Mouse (Mus musculus) forebrain, embryonic 12.5 days (tissue): ENCODE results near the gene Mark2. TPM values are rescaled to one million over a fixed set of nuclear protein-coding genes. Genes with fewer than 3 reads are reported as not detected.
A peak's percentile ranks its signal among the peaks of the same experiment; 100 is the strongest.

Source experiments
- ATAC-seq: fragments of 200-750 bp; cut with Nextera tagmentation; 2 replicates; pipeline ENCODE4 v1.8.0; 2017; ENCODE audit warnings: moderate TSS enrichment; ENCODE audit not compliant: low FRiP score
- H3K27ac ChIP-seq: fragments of 300-500 bp; sonication (generic); 2 replicates; pipeline ENCODE4 v1.5.1; 2016; ENCODE audit warnings: mild to moderate bottlenecking
- H3K27me3 ChIP-seq: fragments of 300-500 bp; sonication (generic); 2 replicates; pipeline ENCODE4 v1.6.1; 2016; ENCODE audit warnings: mild to moderate bottlenecking
- H3K36me3 ChIP-seq: fragments of 300-500 bp; sonication (generic); replicated peaks from 2 replicates; pipeline ENCODE4 v1.6.1; 2016; ENCODE audit warnings: mild to moderate bottlenecking
- H3K4me1 ChIP-seq: fragments of 300-500 bp; sonication (generic); 2 replicates; pipeline ENCODE4 v1.6.1; 2016
- H3K4me2 ChIP-seq: fragments of 300-500 bp; sonication (generic); 2 replicates; pipeline ENCODE4 v1.6.1; 2016; ENCODE audit warnings: mild to moderate bottlenecking, moderate library complexity
- H3K4me3 ChIP-seq: fragments of 300-500 bp; sonication (generic); replicated peaks from 2 replicates; pipeline ENCODE4 v1.5.1; 2016; ENCODE audit warnings: mild to moderate bottlenecking
- H3K9ac ChIP-seq: fragments of 300-500 bp; sonication (generic); 2 replicates; pipeline ENCODE4 v1.6.1; 2016; ENCODE audit warnings: mild to moderate bottlenecking
- H3K9me3 ChIP-seq: fragments of 300-500 bp; sonication (generic); 2 replicates; pipeline ENCODE4 v1.6.1; 2016
- WGBS: fragments of 180-500 bp; shearing (Covaris S2); methylation state at CpG from one replicate; pipeline ENCODE4 v1.1.7; 2016; 5-methylcytosine and 5-hydroxymethylcytosine counted together
- polyA plus RNA-seq: library from polyadenylated mRNA; unstranded; fragments of >200 nt; fragmentation: Nextera tagmentation; extraction: Ambion mirVana; gene quantifications from 2 replicates; pipeline ENCODE4 v1.2.1, GENCODE M21; 2016

Gene Mark2
- polyA plus RNA-seq, 1 experiment from 2014 or later: 53.5 TPM

DNA sequence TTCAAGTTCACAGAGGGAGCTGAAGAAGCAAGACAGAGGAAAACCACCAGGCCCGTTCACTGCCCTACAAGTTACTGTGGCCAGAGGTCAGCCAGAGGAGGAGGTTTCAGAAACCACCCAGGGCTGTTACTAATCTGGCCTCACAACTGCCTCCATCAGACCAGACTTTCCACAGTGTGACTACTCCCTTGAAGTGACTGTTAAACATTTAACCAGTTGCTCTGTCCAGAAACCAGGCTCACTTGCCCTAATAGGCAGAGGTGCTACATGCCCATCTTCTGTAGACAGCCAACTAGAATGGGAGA is 39.2 kb downstream of the Mark2 start:
- no peak overlapping the region for H3K4me2 ChIP-seq
- no peaks in the 10 kb centered on the region for H3K9me3 ChIP-seq
- peaks cover 3% of the 10 kb centered on the region; the same call in 1 of the 2 replicates for H3K36me3 ChIP-seq
- peaks cover 13% of the 10 kb centered on the region for H3K4me1 ChIP-seq
- H3K9ac ChIP-seq: no peak overlapping the region
- no peak overlapping the region for H3K27ac ChIP-seq
- no peak for ATAC-seq
- H3K27me3 ChIP-seq: no peaks in the 10 kb centered on the region
- 68% methylated on average over 1 of the region's 1 CpGs for WGBS
- no peak overlapping the region for H3K4me3 ChIP-seq

DNA sequence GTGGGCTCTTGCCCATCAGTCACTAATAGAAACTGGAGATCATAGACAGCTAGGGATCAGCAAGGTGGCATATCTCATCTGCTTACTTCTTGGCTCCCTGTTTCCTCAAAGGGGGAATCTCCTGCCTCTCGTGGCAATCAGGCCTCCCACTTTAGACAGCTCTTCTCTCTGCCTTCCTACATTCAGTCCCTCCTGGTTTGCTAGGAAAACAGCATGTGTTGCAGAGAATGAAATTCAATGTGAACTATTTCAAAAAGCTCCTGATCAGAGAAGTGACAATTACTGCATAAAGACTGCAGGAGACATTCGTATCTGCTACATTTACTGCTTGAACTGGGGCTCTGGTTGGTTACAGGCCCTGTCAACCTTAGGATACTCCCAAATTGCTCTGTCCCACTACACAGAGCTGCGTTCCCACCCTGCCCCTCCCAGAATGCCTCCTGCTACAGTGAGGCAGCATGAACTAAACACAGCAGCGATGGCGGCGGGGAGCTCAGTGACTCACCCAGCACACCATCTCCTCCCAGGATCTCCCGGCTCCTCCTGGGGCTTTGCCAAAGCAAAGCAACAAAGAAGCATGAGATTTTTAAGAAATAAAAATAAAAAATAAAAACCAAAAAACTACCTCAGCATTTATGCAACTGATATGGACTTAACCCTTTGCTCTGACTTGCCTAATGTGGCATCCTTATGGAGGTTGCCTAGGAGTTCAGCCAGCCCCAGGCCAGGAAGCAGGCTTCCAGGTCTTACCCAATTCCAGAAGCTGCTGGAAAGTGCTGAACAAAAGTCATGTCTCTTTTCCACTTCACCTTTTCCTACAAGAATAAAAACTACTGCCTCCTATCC is 39.8 kb downstream of the Mark2 start:
- H3K4me3 ChIP-seq: no peak overlapping the region
- H3K27me3 ChIP-seq: no peaks in the 10 kb centered on the region
- peaks cover 8% of the 10 kb centered on the region for H3K4me1 ChIP-seq
- H3K9ac ChIP-seq: no peak overlapping the region
- ATAC-seq: no peak
- H3K4me2 ChIP-seq: no peak overlapping the region
- 93% methylated on average over 7 of the region's 7 CpGs for WGBS
- H3K9me3 ChIP-seq: no peaks in the 10 kb centered on the region
- peaks cover 3% of the 10 kb centered on the region; the same call in 1 of the 2 replicates for H3K36me3 ChIP-seq
- no peak overlapping the region for H3K27ac ChIP-seq

DNA sequence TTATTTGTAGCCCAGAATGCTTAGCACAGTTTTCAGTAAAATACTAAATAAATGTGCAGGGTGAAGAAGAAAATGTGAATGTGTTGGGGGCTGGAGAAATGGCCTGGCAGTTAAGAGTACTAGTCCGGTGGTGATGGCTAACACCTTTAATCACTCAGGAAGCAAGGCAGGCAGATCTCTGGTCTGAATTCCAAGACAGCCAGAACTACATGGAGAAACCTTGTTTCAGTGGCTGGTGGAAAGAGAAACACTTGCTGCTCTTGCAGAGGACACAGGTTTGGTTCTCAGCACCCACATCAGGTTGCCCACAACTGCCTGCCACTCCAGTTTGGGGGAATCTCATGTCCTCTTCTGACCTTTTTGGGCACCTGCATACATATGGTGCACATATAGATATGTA is 41.6 kb downstream of the Mark2 start:
- H3K27me3 ChIP-seq: no peaks in the 10 kb centered on the region
- no peak overlapping the region for H3K27ac ChIP-seq
- H3K4me2 ChIP-seq: no peak overlapping the region
- no peak overlapping the region for H3K4me3 ChIP-seq
- H3K36me3 ChIP-seq: peaks cover 8% of the 10 kb centered on the region
- 100% methylated on average over 1 of the region's 1 CpGs for WGBS
- no peak for ATAC-seq
- H3K9ac ChIP-seq: no peak overlapping the region
- H3K9me3 ChIP-seq: no peaks in the 10 kb centered on the region
- H3K4me1 ChIP-seq: peaks cover 6% of the 10 kb centered on the region

DNA sequence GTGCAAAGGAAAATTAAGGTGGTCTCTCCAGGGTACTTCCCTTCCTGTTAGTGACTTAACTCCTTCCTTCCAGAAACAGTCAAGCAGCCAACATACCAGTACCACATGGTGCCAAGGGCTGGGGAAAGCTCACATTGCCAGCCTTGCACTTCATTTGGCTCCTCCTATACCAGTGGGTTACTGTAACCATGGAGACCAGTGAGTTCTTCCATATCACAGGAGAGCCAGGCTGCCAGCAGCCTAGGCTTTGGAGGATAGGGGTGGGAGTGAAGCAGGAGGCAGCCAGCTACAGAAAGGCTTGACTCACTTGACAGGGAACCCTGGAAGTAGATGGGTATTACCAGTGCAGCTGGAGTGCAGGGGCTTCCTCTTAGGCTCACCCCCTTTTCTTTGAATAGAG is 42.6 kb downstream of the Mark2 start:
- no peaks in the 10 kb centered on the region for H3K9me3 ChIP-seq
- no peak overlapping the region for H3K9ac ChIP-seq
- no peak overlapping the region for H3K4me3 ChIP-seq
- no peak for ATAC-seq
- H3K4me1 ChIP-seq: peaks cover 12% of the 10 kb centered on the region
- no peaks in the 10 kb centered on the region for H3K27me3 ChIP-seq
- peaks cover 8% of the 10 kb centered on the region for H3K36me3 ChIP-seq
- 0 out of 2 replicates have a peak overlapping the region, but pooled peaks have one; percentile 21 for H3K27ac ChIP-seq
- no peak overlapping the region for H3K4me2 ChIP-seq

DNA sequence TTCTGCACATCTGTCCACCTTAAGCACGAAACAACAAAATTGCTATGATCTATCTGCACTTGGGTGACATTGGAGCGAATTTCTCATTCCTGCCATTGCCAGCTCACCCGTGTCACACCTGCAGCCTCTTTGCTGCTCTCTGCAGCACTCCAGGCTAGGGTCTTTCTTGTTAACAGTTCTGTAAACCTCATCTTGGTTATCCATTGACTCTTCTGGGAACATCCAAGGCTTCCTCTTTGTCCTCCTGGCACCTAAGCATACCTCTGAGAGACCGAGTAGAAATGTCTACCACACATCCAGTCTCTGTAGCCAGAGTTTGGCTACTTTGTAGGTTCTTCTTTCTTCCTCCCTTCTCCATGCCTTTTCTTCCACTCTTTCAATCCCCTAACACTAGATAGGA is 45.7 kb downstream of the Mark2 start:
- 87% methylated on average over 4 of the region's 4 CpGs for WGBS
- H3K4me1 ChIP-seq: peaks cover 22% of the 10 kb centered on the region
- no peak for ATAC-seq
- H3K27me3 ChIP-seq: no peaks in the 10 kb centered on the region
- H3K36me3 ChIP-seq: peaks cover 8% of the 10 kb centered on the region
- H3K4me2 ChIP-seq: no peak overlapping the region
- no peak overlapping the region for H3K4me3 ChIP-seq
- H3K9ac ChIP-seq: no peak overlapping the region
- H3K9me3 ChIP-seq: no peaks in the 10 kb centered on the region
- no peak overlapping the region for H3K27ac ChIP-seq

DNA sequence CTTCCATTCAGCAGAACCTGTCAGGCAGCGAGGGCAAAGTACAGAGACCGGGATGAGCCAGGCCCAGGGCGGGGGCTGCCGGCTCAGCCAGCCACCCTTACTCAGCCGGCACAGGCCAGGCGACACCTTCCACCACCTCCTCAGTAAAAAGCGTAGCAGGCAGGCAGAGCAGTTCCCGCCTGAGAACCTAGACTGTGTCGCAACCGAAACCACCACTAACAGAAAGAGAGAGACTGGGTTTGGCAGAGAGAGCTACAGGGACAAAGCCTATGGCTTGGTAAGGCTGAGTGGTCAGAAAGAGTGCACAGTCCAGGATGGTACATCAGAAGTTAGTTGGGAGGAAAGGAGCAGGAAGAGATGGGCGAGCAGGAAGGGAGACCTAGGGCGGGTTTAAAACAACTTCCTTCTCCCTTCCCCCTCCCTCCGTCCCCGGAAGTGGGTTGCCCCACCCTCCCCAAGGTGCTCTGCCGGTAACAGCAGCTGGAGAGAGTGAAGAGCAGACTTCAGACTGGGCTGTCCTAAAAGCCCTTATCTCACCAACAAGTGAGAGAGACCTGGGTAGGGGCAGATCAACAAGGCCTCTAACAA is 46.5 kb downstream of the Mark2 start:
- no peak overlapping the region for H3K9ac ChIP-seq
- no peak overlapping the region for H3K27ac ChIP-seq
- peaks cover 22% of the 10 kb centered on the region for H3K4me1 ChIP-seq
- peaks cover 12% of the 10 kb centered on the region for H3K36me3 ChIP-seq
- H3K9me3 ChIP-seq: no peaks in the 10 kb centered on the region
- H3K4me3 ChIP-seq: no peak overlapping the region
- H3K27me3 ChIP-seq: no peaks in the 10 kb centered on the region
- no peak overlapping the region for H3K4me2 ChIP-seq
- WGBS: 84% methylated on average over 15 of the region's 15 CpGs
- ATAC-seq: no peak

DNA sequence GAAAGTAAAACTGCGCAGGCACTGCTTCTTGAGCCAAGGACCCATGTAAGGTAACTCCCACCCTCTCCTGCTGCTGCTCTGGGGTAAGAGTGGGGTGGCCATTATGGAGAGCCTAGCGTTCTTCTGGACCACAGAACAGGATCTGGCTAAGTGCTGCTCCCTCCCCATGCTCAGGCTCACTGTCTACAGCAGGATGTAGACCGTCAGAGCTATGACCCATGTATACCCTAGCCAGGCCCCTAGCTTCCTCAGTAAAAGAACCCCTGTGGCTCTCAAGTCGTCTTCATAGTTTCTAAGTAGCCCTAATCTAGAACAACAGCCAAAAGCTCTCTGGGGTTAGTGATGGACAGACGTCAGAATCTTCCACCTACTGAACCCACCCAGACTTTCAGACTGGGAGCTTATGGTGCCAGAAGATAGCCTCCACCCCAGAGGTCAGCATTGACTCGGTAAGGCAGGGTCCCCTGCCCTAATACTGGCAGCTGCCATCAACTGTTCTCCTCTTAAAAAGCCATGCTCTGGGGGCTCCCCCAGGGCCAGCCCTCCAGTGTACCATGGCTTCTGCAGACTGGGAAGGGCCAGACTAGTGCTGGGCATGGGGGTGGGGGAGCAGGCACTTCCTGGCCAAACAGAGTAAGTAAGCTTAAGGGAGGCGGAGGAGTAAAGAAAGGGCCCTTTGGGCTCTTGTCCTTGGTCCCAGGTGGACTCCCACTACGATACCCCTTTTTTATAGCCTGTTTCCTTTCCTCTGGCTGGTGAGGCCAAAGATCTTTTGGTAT is 47.4 kb downstream of the Mark2 start:
- 81% methylated on average over 8 of the region's 8 CpGs for WGBS
- no peak overlapping the region for H3K4me3 ChIP-seq
- H3K36me3 ChIP-seq: peaks cover 18% of the 10 kb centered on the region
- no peak overlapping the region for H3K9ac ChIP-seq
- no peak overlapping the region for H3K27ac ChIP-seq
- H3K4me2 ChIP-seq: no peak overlapping the region
- ATAC-seq: no peak
- no peaks in the 10 kb centered on the region for H3K27me3 ChIP-seq
- no peaks in the 10 kb centered on the region for H3K9me3 ChIP-seq
- peaks cover 21% of the 10 kb centered on the region for H3K4me1 ChIP-seq

DNA sequence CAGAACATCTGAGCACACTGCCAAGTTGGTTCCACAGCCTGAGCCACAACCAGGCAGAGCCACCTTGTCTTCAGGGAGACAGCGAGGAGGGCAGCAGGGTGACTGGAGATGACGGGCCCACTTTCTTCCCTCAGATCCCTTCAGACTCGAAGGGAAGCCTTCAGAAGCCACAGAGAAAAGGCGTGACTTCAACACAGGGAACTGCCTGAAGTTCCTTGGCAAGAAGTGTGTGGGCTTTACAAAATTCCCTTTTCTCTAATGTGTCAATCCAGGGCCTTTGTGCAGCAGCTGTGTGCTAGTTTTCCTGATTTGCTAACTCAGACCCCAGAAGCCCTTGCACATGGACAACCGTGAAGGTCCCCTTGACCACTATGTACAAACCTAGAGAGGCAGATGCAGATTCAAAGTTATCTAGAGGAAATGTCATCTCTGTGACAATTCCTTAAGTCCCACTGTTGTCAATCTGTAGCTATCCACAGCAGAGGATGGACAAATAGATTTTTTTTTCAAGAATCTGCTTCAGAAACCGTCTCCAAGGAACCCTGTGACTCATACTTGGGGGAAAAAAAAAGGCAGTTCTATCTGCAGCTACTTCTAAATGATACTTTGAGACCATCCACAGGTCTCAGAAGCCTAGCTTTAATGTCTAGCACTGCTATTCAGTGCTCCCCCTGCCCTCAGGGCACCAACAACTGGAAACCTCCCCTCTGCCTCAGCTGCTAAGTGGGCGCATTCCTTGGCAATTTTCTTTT is 49.5 kb downstream of the Mark2 start:
- WGBS: 83% methylated on average over 7 of the region's 7 CpGs
- H3K9me3 ChIP-seq: no peaks in the 10 kb centered on the region
- no peak overlapping the region for H3K4me3 ChIP-seq
- no peak overlapping the region for H3K4me2 ChIP-seq
- no peaks in the 10 kb centered on the region for H3K27me3 ChIP-seq
- peaks cover 15% of the 10 kb centered on the region; the same call in 1 of the 2 replicates for H3K4me1 ChIP-seq
- no peak overlapping the region for H3K9ac ChIP-seq
- no peak for ATAC-seq
- H3K36me3 ChIP-seq: peaks cover 17% of the 10 kb centered on the region
- H3K27ac ChIP-seq: no peak overlapping the region; the same call in 1 of the 2 replicates

DNA sequence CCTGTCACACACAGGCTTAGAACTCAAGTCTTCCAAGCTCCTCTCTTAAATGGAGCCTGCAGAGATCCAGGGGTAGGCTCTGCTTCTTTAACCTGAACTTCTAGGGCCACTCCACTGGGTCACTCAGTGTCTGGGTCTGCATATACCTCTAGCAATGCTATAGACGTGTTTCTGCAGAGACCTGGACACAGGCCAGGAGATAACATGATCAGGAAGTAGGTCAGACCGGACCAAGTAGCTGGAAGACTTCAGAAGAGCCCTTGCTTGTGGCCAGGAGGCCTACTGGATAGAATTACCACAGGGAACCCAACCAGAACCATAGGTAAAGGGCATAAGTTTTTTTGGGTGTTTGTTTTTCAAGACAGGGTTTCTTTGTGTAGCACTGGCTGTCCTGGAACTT is 51.9 kb downstream of the Mark2 start:
- H3K9me3 ChIP-seq: no peaks in the 10 kb centered on the region
- H3K36me3 ChIP-seq: peaks cover 34% of the 10 kb centered on the region
- H3K27me3 ChIP-seq: no peaks in the 10 kb centered on the region
- WGBS: 80% methylated on average over 2 of the region's 2 CpGs
- H3K4me2 ChIP-seq: no peak overlapping the region
- ATAC-seq: no peak
- peaks cover 13% of the 10 kb centered on the region; the same call in 1 of the 2 replicates for H3K4me1 ChIP-seq
- no peak overlapping the region for H3K9ac ChIP-seq
- no peak overlapping the region for H3K27ac ChIP-seq
- no peak overlapping the region for H3K4me3 ChIP-seq

DNA sequence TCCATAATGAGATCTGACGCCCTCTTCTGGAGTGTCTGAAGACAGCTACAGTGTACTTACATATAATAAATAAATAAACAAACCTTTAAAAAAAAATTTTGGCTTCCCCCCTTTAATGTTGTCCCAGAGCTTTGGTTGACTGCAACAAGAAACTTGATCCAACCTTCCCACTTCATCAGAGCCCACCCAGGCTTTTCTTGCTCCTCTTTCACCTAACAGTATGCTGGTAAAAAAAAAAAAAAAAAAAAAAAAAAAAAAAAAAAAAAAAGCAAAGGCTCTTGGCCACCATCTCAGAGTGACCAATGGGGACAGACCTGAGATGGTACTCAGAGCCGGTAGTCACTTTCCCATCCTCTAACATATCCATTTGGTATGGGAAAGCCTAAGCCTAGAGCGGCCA is 53.4 kb downstream of the Mark2 start:
- 84% methylated on average over 3 of the region's 3 CpGs for WGBS
- Histone ChIP-seq H3K4me1 (peaks cover 10% of the 10 kb centered on the region; the same call in 1 of the 2 replicates), H3K9ac (no peak overlapping the region), H3K4me3 (no peak overlapping the region), H3K36me3 (peaks cover 49% of the 10 kb centered on the region), H3K4me2 (no peak overlapping the region), H3K27me3 (no peaks in the 10 kb centered on the region), H3K9me3 (no peaks in the 10 kb centered on the region), H3K27ac (no peak overlapping the region)
- no peak for ATAC-seq

DNA sequence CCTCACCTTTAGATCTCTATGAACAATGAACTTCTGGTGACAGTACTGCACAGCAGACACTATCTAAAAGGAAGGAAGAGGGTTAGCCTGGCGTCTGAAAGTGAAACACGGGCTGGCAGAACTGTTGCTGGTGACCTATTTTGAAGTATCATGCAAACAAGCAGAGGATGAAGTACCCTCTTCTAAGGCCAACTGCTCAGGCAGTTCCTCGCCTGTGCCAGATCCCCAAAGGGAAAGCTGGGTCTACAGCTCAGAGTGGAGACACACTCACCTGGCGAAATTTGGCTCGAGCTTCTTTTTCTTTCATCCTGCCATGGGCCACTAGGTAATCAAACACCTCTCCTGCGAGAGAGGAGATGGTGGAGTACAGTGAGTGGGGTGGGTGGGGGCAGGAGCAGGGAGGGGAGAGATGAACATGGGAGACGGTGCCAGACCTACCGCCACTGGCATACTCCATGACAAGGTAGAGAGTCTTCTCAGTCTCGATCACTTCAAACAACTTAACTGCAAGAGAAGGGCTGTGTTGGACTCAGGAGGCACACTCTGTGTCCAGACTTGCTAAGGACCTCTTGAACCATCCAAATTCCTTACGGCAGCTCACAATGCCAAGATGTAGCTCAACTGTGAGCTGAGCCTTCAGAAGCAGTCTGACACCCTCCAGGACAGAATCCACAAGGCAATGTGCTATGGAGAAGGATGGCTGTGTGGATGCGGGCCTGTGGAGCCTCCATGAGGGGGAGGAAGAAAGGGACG is 54.9 kb downstream of the Mark2 start:
- Histone ChIP-seq H3K9ac (no peak overlapping the region), H3K27me3 (no peaks in the 10 kb centered on the region), H3K27ac (no peak overlapping the region), H3K4me1 (0 out of 2 replicates have a peak, but pooled peaks cover 2% of the 10 kb centered on the region), H3K9me3 (no peaks in the 10 kb centered on the region), H3K36me3 (peaks cover 64% of the 10 kb centered on the region), H3K4me3 (no peak overlapping the region), H3K4me2 (no peak overlapping the region)
- WGBS: 94% methylated on average over 12 of the region's 12 CpGs
- no peak for ATAC-seq
